Comparison of ENCODE assay signal across 24 mouse cellular contexts in genomic region chr13:57676820-57677219, GRCm38 (mm10).
"Had no signal": no experiment of that assay in that cellular context is flagged by ENCODE, and none has a peak within 500 bp of the region (broad histone marks: within the 10 kb centered on the region; RNA-seq: fewer than 3 reads in every experiment).

No protein-coding gene starts in this region.

- H3K9me3 ChIP-seq: kidney, embryonic 15.5 days; limb, embryonic 10.5 days; limb, embryonic 13.5 days; liver, embryonic 12.5 days; midbrain, embryonic 12.5 days; neural tube, embryonic 12.5 days; neural tube, embryonic 15.5 days had no signal

- H3K27me3 ChIP-seq: kidney, embryonic 15.5 days; liver, embryonic 12.5 days; neural tube, embryonic 12.5 days; neural tube, embryonic 15.5 days had no signal

- H3K36me3 ChIP-seq: kidney, embryonic 15.5 days; limb, embryonic 10.5 days; limb, embryonic 13.5 days; liver, embryonic 12.5 days; midbrain, embryonic 12.5 days; neural tube, embryonic 12.5 days; neural tube, embryonic 15.5 days had no signal

- H3K27ac ChIP-seq: kidney, embryonic 15.5 days; left cerebral cortex, adult 2 months; limb, embryonic 10.5 days; limb, embryonic 13.5 days; macrophage; midbrain, embryonic 12.5 days; neural tube, embryonic 12.5 days; neural tube, embryonic 15.5 days; stomach, postnatal 0 days had no signal

- H3K4me1 ChIP-seq: neural tube, embryonic 12.5 days had no signal

- DNase-seq: kidney, adult 8-10 months; kidney, postnatal 10 days; kidney, postnatal 36 days; layer of hippocampus, postnatal 36 days; liver; lung, embryonic 14.5 days; right cerebral cortex, adult 18-20 months; right cerebral cortex, postnatal 14 days; right cerebral cortex, postnatal 4 days; thymus, adult 2 months; thymus, postnatal 14 days; thymus, postnatal 4 days had no signal

- H3K4me3 ChIP-seq: kidney, embryonic 15.5 days; left cerebral cortex, adult 2 months; limb, embryonic 10.5 days; limb, embryonic 13.5 days; liver, embryonic 12.5 days; midbrain, embryonic 12.5 days; neural tube, embryonic 12.5 days; neural tube, embryonic 15.5 days had no signal

- H3K9ac ChIP-seq: kidney, embryonic 15.5 days; limb, embryonic 13.5 days; liver, embryonic 12.5 days; lung, embryonic 14.5 days; midbrain, embryonic 12.5 days; neural tube, embryonic 12.5 days; neural tube, embryonic 15.5 days had no signal

- ATAC-seq: liver, embryonic 12.5 days; lung, postnatal 0 days; midbrain, embryonic 16.5 days had no signal

- H3K4me2 ChIP-seq: kidney, embryonic 15.5 days; limb, embryonic 13.5 days; liver, embryonic 12.5 days; lung, embryonic 14.5 days; midbrain, embryonic 12.5 days; neural tube, embryonic 12.5 days; neural tube, embryonic 15.5 days had no signal
